Mouse (Mus musculus) bone marrow macrophage, adult 2 months (primary cell): Measurements from ENCODE around the gene Kmt2d. TPM values are rescaled to one million over a fixed set of nuclear protein-coding genes. Genes with fewer than 3 reads are reported as not detected.
"Not testable (repeated sequence)": the region's sequence is repeated elsewhere in the genome, so short reads cannot be mapped to it uniquely, and the experiment has no call there.

Source experiments
- H3K27ac ChIP-seq: 2 replicates; pipeline ENCODE4 v1.5.1; 2012; ENCODE audit warnings: low read depth, low read length; ENCODE audit not compliant: insufficient read depth
- H3K4me1 ChIP-seq: 2 replicates; pipeline ENCODE4 v1.6.1; 2012; ENCODE audit warnings: low read length; ENCODE audit not compliant: control insufficient read depth, insufficient read depth
- H3K4me3 ChIP-seq: 2 replicates; pipeline ENCODE4 v1.5.1; 2012; ENCODE audit warnings: mild to moderate bottlenecking, low read length, moderate library complexity; ENCODE audit not compliant: insufficient read depth
- CTCF ChIP-seq: IDR thresholded peaks from 2 replicates; pipeline ENCODE4 v1.5.1; 2012; ENCODE audit warnings: low read depth, mild to moderate bottlenecking, low read length, moderate library complexity
- POLR2A ChIP-seq: IDR thresholded peaks from 2 replicates; pipeline ENCODE4 v1.6.1; 2012; ENCODE audit warnings: mild to moderate bottlenecking, low read depth, low read length, borderline replicate concordance
- polyA plus RNA-seq: library from polyadenylated mRNA; stranded (reverse); fragments of >200 nt; gene quantifications from 2 replicates; pipeline ENCODE4 v1.2.4, GENCODE M21; 2012; ENCODE audit not compliant: missing spikeins, insufficient read depth, insufficient read length

Kmt2d gene
- polyA plus RNA-seq, 1 experiment = 69.1 TPM

DNA sequence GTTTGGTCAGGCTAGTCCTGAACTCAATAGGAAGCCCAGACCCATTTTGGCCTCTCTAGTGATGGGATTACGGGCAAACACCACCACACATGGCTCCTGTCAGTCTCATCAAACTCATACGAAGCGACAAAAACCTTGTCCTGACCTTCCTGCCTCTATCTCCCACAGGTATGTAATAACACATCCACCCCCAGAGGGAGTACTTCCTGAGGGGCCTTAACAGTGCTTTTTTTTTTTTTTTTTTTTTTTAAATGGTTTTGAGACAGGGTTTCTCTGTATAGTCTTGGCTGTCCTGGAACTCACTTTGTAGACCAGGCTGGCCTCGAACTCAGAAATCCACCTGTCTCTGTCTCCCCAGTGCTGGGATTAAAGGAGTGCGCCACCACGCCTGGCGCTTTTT lies 52.8 kb downstream of the Kmt2d start:
- Histone ChIP-seq H3K4me3 (no peak overlapping the region), H3K4me1 (no peaks in the 10 kb centered on the region), H3K27ac (no peak overlapping the region)
- no peak for TF ChIP-seq CTCF
- no peak for TF ChIP-seq POLR2A

DNA sequence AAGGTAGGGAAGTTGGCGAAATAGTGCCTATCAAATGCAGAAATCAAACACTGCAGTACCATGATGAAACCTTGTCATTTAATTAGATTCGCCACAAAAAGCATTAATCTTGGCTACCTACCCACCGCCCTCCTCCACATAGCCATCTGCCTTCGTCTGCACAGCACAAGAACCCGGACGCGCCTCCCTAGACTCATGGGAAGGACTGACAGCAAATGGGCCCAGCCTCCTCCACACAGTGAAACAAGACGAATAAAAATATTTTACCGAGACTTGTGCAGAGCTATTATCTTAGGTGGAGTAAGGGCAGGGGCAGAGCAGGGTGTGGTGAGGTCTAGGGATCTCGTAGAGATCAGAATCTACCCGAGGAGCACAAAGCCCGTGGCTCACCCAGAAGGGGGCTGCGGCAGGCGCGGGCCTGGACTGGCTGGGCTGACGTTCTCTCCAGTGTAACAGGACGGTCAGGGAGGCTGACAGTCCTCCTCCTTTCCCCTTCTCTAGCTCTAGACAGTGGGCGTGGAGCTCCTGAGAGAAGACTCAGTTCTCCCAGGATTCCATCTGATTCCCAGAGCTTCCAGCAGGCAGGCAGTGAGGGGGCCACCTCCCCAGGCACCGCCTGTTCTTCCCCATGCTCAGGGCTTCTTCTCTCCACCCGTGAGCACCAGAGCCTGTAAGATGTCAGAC lies 58.1 kb downstream of the Kmt2d start:
- Histone ChIP-seq H3K4me3 (no peak overlapping the region), H3K27ac (no peak overlapping the region), H3K4me1 (peaks cover 6% of the 10 kb centered on the region; the same call in 1 of the 2 replicates)
- TF ChIP-seq POLR2A (no peak), CTCF (no peak)

DNA sequence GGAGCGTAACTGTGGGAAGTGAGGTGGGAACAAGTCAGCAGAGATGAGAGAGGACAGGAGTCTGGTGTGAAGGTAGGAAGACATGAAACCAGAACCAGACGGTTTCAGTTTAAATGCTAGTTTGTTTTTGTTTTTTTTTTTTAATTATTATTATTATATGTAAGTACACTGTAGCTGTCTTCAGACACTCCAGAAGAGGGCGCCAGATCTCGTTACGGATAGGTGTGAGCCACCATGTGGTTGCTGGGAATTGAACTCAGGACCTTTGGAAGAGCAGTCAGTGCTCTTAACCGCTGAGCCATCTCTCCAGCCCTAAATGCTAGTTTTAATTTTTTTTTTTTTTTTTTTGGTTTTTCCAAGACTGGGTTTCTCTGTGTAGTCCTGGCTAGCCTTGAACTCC lies 60.8 kb downstream of the Kmt2d start:
- H3K4me1 ChIP-seq, H3K4me3 ChIP-seq, H3K27ac ChIP-seq: not testable (repeated sequence)
- peak; percentile 20; the same call in 1 of the 2 replicates for TF ChIP-seq CTCF

DNA sequence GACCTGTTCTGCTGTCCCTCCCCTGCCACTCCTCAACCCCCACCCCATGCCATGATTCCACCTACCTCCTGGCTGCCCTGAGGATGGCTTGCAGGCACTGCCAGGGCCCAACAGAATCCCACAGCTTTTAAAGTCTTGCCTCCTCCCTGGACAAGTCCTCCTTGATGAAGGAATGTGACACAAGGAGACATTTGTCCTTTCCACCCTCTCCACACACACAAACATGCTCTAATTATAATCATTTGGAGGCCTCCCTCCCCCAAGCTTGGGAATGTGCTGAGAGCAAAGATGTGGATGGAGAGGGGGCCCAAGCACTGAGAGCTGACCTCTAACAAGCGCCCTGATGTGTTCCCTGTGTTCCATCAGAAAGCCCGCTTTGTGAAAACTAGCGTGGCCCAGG lies 61.6 kb downstream of the Kmt2d start, which contains the start of gene Ddn:
TSS of gene Ddn (minus strand) at position 101 of the 400 bp plus-strand sequence.
- peak within 1 kb of the TSS; percentile 74 for H3K4me3 ChIP-seq
- TF ChIP-seq POLR2A (no peak), CTCF (no peak)
- H3K4me1 ChIP-seq = peaks cover 9% of the 10 kb centered on the region
- H3K27ac ChIP-seq = no peak within 1 kb of the TSS

DNA sequence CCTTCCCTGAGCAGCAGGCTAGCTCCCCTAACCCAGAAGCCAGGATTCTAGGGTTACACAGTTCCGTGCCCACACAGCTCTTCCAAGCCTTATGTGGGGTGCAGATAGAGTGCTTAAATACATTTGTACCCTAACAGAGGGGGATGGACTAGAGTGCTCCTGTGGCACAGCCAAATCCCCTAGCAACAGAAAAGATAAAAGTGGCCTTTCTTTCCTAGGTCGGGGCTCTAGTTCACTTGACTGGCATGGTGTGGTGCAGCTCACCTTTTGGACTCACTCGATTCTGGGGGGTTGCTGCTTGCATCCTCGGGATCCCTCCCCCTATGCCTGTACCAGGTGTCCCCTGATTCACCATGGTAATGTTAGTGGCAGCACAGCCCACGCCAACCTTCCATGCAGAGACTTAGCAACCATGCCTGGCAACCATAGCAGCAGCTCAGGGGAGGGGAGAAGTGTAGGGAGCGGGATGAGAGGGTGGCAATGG lies 62.3 kb downstream of the Kmt2d start:
- peak overlapping the region; percentile 74 for H3K4me3 ChIP-seq
- TF ChIP-seq POLR2A (no peak), CTCF (no peak)
- H3K4me1 ChIP-seq = peaks cover 9% of the 10 kb centered on the region
- H3K27ac ChIP-seq = no peak overlapping the region

DNA sequence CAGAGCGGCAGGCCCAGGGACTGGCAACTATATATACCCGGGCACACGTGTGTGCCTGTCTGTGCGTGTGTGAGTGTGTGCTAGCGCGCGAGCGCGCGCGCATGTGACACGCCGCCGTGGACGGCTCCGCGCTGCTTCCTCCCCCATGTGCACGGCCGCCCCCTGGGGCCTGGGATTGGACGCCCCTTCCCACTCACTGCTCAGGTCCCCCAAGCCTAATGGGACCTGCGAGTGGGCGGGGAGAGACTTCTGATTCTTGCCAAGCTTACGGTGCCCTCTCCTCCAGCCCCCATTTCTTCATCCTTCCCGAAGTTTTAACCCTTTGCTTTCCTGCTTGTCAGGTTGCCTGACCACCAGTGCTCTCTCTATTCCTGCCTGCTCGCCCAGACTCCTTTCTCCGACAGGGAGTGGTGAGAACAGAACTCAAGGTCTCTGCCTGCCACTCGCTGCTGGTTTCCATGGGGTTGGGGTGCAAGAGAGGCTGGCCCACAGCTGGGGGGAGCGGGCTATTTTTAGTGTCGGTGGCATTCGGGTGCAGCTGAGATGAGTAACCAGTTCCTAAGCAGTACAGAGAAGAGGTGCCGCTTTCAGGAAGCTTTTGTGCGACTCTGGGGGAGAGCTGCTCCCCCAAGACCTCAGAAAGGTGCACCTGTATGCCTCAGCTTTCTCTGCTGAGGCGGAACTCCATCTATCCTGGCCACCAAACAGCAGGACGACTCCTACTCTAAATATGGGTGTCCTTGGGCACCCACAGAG lies 62.9 kb downstream of the Kmt2d start:
- Histone ChIP-seq H3K4me3 (peak overlapping the region; percentile 74), H3K4me1 (peaks cover 9% of the 10 kb centered on the region), H3K27ac (no peak overlapping the region)
- TF ChIP-seq CTCF (no peak), POLR2A (no peak)

DNA sequence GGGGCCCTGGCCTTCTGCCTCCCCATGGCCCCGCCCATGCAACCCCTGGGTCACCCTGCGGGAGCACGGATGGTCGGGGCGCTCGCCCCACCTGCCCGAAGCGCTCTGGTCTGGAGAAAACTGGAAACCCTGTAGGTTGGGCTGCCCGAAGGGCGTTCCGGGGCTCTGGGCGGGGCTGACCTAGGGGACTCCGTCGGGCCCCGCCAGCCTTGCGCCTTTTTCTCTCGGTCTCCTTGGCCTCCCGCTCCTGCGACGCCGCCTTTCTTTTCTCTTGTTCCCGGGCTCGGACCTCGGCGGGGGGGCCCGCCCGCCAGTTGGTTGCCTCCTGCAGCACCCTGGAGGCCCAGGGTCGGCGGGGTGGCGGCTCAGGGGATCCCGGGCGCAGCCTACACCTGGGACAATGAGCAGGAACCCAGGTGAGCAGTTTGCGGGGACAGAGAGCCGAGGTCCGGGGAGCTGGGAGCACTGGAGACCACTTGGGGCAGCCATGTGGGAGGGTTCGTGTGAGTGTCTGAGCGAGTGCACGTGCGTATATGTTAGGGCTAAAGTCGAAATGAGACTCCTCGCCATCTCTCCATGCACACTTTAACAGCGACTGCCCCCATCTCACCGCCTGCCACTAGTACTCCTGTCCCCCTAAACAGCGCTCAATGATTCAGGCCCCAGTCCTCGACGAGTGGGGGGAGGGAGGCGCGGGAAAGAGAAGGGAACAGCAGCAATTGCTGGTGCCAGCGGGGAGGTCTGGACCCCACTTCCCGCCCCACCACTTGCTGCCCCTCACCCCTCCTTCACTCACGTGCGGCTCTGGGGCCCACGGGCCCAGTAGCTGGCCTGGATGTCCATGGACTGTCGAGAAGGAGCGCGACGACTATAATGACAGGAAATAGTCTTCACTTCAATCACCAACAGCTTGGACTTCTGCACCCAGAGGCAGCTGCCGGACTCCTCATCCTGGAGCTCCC lies 63.9 kb downstream of the Kmt2d start:
- TF ChIP-seq CTCF (no peak), POLR2A (no peak)
- Histone ChIP-seq H3K27ac (no peak overlapping the region), H3K4me3 (peak overlapping the region; percentile 36), H3K4me1 (peaks cover 9% of the 10 kb centered on the region)

DNA sequence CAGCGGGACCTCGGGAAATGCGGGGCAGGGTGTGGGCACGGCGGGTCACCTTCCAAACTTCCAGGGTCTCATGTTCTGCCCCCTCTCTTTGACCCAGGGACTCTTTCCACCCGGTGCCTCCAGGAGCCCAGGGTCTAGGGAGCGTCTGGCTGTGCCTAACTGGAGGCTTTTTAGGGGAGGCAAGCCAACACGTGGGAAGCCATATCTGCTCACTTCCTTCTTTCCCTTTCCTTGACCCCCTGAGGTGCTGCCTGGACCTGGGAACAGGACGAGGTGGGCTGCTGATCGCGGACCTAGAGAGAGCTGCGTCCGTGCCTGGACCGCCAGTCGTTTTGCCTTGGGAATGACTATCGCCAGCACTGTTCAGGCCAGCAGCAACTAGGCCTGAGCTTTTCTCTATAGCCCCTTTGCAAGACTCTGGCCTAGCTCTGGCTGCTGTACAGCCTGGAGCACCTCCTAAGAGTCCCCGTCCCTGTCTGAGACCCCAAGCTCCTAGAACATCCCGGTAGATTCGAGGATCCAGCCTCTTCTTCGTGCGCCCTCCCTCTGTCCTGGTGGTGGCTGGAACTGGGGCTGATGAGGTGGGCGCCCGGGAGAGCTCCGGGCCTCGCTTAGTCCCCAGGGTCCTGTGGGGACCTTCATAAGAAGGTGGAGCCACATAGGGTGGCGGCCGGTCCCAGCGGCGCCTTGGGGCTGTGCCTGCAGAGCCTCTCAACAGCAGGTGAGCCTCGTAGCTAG lies 64.8 kb downstream of the Kmt2d start:
- TF ChIP-seq CTCF = no peak
- no peak for TF ChIP-seq POLR2A
- peaks cover 9% of the 10 kb centered on the region for H3K4me1 ChIP-seq
- peak overlapping the region; percentile 42; the same call in 1 of the 2 replicates for H3K4me3 ChIP-seq
- no peak overlapping the region for H3K27ac ChIP-seq
